18 mouse cellular contexts compared by ENCODE assay signal in genomic region chr2:38641761-38642160, GRCm38 (mm10). TPM values are rescaled to one million over a fixed set of nuclear protein-coding genes. Genes with fewer than 3 reads are reported as not detected.
DNase-seq lines count a peak whose midpoint lies in the region; TF ChIP-seq lines count a peak whose summit lies in the region.
"Had no signal": no experiment of that assay in that cellular context is flagged by ENCODE, and none has a peak within 500 bp of the region (broad histone marks: within the 10 kb centered on the region; RNA-seq: fewer than 3 reads in every experiment).

No protein-coding gene starts in this region.

- no peak for TF ChIP-seq CTCF in kidney, adult 2 months (conservative IDR thresholded peaks at IDR 0.05; ENCODE audit: insufficient read depth, insufficient read length, low read depth, low read length)

- DNase-seq in heart, adult 11 months = peak; percentile 34
- DNase-seq in heart, adult 9 months (ENCODE audit: low spot score in 2 of 2) = no peak
- DNase-seq in R1 (ENCODE audit: low read depth, low spot score) = peak; percentile 79
- no peak for DNase-seq in MN1 (ENCODE audit: low spot score)
- no peak for DNase-seq in kidney, adult 2 months
- DNase-seq: adrenal gland, adult 2 months; adrenal gland, postnatal 10 days; adrenal gland, postnatal 25 days; cerebellum, adult 11 months; cerebellum, adult 18-20 months; cerebellum, adult 8-10 months; cerebellum, adult 9-11 months; cerebellum, postnatal 14 days; cerebellum, postnatal 36 days; embryo, embryonic 11 days had no signal

- H3K27me3 ChIP-seq in kidney, adult 2 months (replicated peaks; ENCODE audit: control insufficient read depth, insufficient read depth, low read length) = no peaks in the 10 kb centered on the region
- H3K27me3 ChIP-seq: embryonic facial prominence, embryonic 13.5 days; embryonic facial prominence, embryonic 15.5 days had no signal

- no peak for TF ChIP-seq POLR2A in kidney, adult 2 months (IDR thresholded peaks at IDR 0.05; ENCODE audit: low read depth, low read length)

- 100% methylated on average over 1 of the region's 1 CpGs for WGBS in kidney, adult 2 months

- H3K27ac ChIP-seq in kidney, adult 2 months (ENCODE audit: insufficient read depth, low read depth, low read length) = no peak overlapping the region
- H3K27ac ChIP-seq: embryonic facial prominence, embryonic 13.5 days; embryonic facial prominence, embryonic 15.5 days; forebrain, embryonic 10.5 days had no signal

- no peak overlapping the region for H3K4me3 ChIP-seq in kidney, adult 2 months (ENCODE audit: insufficient read depth, low read depth, low read length)
- H3K4me3 ChIP-seq: embryonic facial prominence, embryonic 13.5 days; embryonic facial prominence, embryonic 15.5 days had no signal

- no peaks in the 10 kb centered on the region; the same call in 1 of the 2 replicates for H3K36me3 ChIP-seq in kidney, adult 2 months (ENCODE audit: control insufficient read depth, insufficient read depth, low read length)

- H3K4me1 ChIP-seq in kidney, adult 2 months (ENCODE audit: control insufficient read depth, insufficient read depth, low read length) = peaks cover 5% of the 10 kb centered on the region; the same call in 1 of the 2 replicates

RNA-seq across cellular contexts. Expression of gene Psmb7, which starts 2.1 kb away (rescaled TPM):
- 97.9 and 136 TPM in 2 replicates for polyA plus RNA-seq in kidney, adult 2 months (2012; rRNA removed)

Comparison
In these comparisons a context has a peak if more than half of its experiments do, and no peak if none do; other contexts are left out.
1. DNase-seq: peak in heart, adult 11 months (single experiment) and R1 (single experiment); none in heart, adult 9 months (0 of 2), MN1 (single experiment) and kidney, adult 2 months (single experiment).